Mouse (Mus musculus) cerebellum, postnatal 36 days (tissue): ENCODE results near the gene Ppp1r11.

Source experiments
- DNase-seq, 2 experiments: peaks; one replicate each; pipeline ENCODE4 v3.0.0; 2021 to 2022; ENCODE audit warnings: mixed read lengths in 2 of 2

Ppp1r11 gene

GRCm38 (mm10) chr17:36912031-36912430, 39.5 kb downstream of the Ppp1r11 start:
- DNase-seq: no peak

GRCm38 (mm10) chr17:36909802-36910201, 41.7 kb downstream of the Ppp1r11 start:
- no peak for DNase-seq

- DNase-seq: no peak
Measured at GRCm38 (mm10) chr17:36908235-36908634, 43.3 kb downstream of the Ppp1r11 start.

DNA sequence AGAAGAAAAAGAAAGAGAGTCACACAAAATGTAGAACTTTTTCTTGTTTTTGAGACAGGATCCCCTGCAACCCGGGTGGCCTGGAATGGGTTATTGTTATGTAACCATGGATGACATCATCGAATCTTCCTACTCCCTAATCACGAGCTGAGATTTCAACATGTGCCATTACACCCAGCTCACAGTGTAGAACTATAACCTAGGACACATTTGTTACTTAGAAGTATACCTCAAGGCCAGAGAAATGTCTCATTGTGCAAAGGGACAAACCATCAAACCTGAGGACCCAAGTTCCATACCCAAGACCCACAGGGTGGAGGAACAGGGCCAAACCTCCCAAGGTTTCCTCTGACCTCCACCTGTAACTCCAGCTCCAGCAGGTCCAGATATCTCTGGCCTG, 47.9 kb downstream of the Ppp1r11 start:
- no peak for DNase-seq

DNA sequence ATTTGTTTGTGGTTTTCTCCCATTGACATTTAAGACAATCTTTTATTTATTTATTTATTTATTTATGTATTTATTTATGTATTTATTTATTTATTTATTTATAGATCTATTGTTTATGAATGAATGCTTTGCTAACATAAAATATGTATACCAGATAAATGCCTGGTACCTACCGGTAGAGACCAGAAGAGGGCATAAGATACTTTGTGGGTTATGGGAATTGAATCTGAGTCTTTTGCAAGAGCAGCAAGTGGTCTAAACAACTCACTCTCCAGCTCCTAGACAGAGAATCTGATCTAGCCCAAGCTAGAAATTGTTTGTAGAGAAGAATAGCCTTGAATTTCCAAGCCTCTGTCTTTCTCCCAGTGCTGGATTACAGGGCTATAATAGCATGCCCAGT, 50.9 kb downstream of the Ppp1r11 start:
- no peak for DNase-seq

GRCm38 (mm10) chr17:36900001-36900400, 51.5 kb downstream of the Ppp1r11 start:
- no peak for DNase-seq

GRCm38 (mm10) chr17:36899376-36899775, 52.2 kb downstream of the Ppp1r11 start:
- no peak for DNase-seq
